Mouse (Mus musculus) adrenal gland, adult 2 months (tissue): Measurements from ENCODE around the gene Fam131b. TPM values are rescaled to one million over a fixed set of nuclear protein-coding genes. Genes with fewer than 3 reads are reported as not detected.

Source experiments
- polyA plus RNA-seq: library from polyadenylated mRNA; depleted of rRNA; stranded (reverse); fragments of >200 nt; gene quantifications from 2 replicates; pipeline ENCODE4 v1.2.3, GENCODE M21; 2012; rRNA removed
- total RNA-seq, 2 experiments: library from RNA; stranded (reverse); gene quantifications; 2 replicates each; pipeline ENCODE4 v1.2.3; 2021

Fam131b gene
- total and polyA plus RNA-seq, 3 experiments: 0.04 to 0.17 (median 0.14) TPM

Other genes starting within 250 kb of the Fam131b start
- gene Tas2r139, start 183.7 kb downstream of the Fam131b start, total RNA-seq: not detected
- not detected in 2 replicates for gene Tas2r139, start 183.7 kb downstream of the Fam131b start, polyA plus RNA-seq
- gene Tas2r144, start 109.3 kb downstream of the Fam131b start, total RNA-seq: not detected
- not detected in 2 replicates for gene Tas2r144, start 109.3 kb downstream of the Fam131b start, polyA plus RNA-seq
- 100 to 1,000 TPM; 104 to 312 TPM for gene Gstk1, start 78.7 kb downstream of the Fam131b start, total RNA-seq
- 78.8 and 113 TPM in 2 replicates for gene Gstk1, start 78.7 kb downstream of the Fam131b start, polyA plus RNA-seq
- gene Tmem139, start 62.7 kb downstream of the Fam131b start, total RNA-seq: 1 to 10 TPM in 1 of 2 experiments, under 1 TPM in 1; 0.35 to 3.2 TPM
- gene Tmem139, start 62.7 kb downstream of the Fam131b start, polyA plus RNA-seq: 0.17 and 0.30 TPM in 2 replicates
- 10 to 100 TPM; 16.5 to 20.2 TPM for gene Casp2, start 59.7 kb downstream of the Fam131b start, total RNA-seq
- 9.1 and 12.9 TPM in 2 replicates for gene Casp2, start 59.7 kb downstream of the Fam131b start, polyA plus RNA-seq
- under 1 TPM in 1 of 2 experiments, not detected in 1; 0.23 TPM for gene Clcn1, start 38.0 kb downstream of the Fam131b start, total RNA-seq
- gene Clcn1, start 38.0 kb downstream of the Fam131b start, polyA plus RNA-seq: 0.06 and 0.08 TPM in 2 replicates
- 100 to 1,000 TPM in 1 of 2 experiments, 10 to 100 TPM in 1; 96.9 to 121 TPM for gene Zyx, start 25.0 kb upstream of the Fam131b start, total RNA-seq
- 192 and 204 TPM in 2 replicates for gene Zyx, start 25.0 kb upstream of the Fam131b start, polyA plus RNA-seq
- under 1 TPM; 0.23 to 0.86 TPM for gene Epha1, start 48.6 kb upstream of the Fam131b start, total RNA-seq
- gene Epha1, start 48.6 kb upstream of the Fam131b start, polyA plus RNA-seq: 0.18 and 0.37 TPM in 2 replicates
- gene Tas2r143, start 75.6 kb upstream of the Fam131b start, total RNA-seq: 1 to 10 TPM in 1 of 2 experiments, under 1 TPM in 1; 0.90 to 7.2 TPM
- gene Tas2r143, start 75.6 kb upstream of the Fam131b start, polyA plus RNA-seq: 0.50 and 0.63 TPM in 2 replicates
- gene Tas2r135, start 80.8 kb upstream of the Fam131b start, total RNA-seq: 1 to 10 TPM in 1 of 2 experiments, under 1 TPM in 1; 0.62 to 4.4 TPM
- gene Tas2r135, start 80.8 kb upstream of the Fam131b start, polyA plus RNA-seq: 0.16 TPM in 1 of 2 replicates, not detected in the other
- 1 to 10 TPM in 1 of 2 experiments, under 1 TPM in 1; 0.66 to 4.8 TPM for gene Tas2r126, start 109.9 kb upstream of the Fam131b start, total RNA-seq
- 0.11 TPM in 1 of 2 replicates, not detected in the other for gene Tas2r126, start 109.9 kb upstream of the Fam131b start, polyA plus RNA-seq
- not detected for gene Olfr458, start 140.6 kb upstream of the Fam131b start, total RNA-seq
- not detected in 2 replicates for gene Olfr458, start 140.6 kb upstream of the Fam131b start, polyA plus RNA-seq
- not detected for gene Olfr457, start 151.7 kb upstream of the Fam131b start, total RNA-seq
- not detected in 2 replicates for gene Olfr457, start 151.7 kb upstream of the Fam131b start, polyA plus RNA-seq
- not detected for gene Olfr456, start 162.6 kb upstream of the Fam131b start, total RNA-seq
- gene Olfr456, start 162.6 kb upstream of the Fam131b start, polyA plus RNA-seq: not detected in 2 replicates
- not detected for gene Olfr455, start 222.9 kb upstream of the Fam131b start, total RNA-seq
- gene Olfr455, start 222.9 kb upstream of the Fam131b start, polyA plus RNA-seq: not detected in 2 replicates